Comparison of ENCODE assay signal across 8 mouse cellular contexts in the genomic region with DNA sequence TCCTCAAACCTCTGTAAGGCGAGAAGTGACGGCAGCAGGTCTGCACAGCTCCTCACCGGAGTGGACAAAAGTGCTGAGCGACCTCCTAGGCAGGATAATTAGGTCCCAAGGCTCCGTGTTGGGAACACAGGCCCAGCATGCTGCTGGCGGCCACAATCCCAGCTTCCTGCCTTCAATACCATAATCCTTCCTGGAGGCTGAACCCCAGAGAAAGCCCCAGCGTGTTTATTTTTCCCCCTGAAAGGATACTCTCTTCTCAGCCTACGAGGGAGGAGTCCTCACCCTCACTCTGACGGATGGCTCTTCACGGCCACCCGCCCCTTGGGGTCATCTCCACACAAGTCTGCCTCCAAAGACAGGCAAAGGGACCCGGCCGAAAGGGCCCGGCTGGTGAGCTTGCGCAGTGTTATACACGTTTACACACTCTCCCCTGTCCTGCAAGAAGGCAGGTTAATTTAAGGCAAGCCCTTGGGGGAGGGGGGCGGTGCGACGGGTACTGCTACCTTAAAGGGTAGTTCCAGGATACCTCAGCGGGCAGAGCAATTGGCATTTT.
DNase-seq lines count a peak whose midpoint lies in the region; ATAC-seq lines count a peak whose summit lies in the region.

No protein-coding gene starts in this region.

- DNase-seq in heart, adult 9 months (ENCODE audit: low spot score in 2 of 2) = no peak
- peak; percentile 43 for DNase-seq in embryonic facial prominence, embryonic 11.5 days (ENCODE audit: low spot score)
- DNase-seq in kidney, postnatal 10 days = peak; percentile 51
- DNase-seq in left cerebral cortex, postnatal 10 days (ENCODE audit: extremely low spot score in 1 of 2, low spot score in 2 of 2) = no peak
- no peak for DNase-seq in gastrocnemius, postnatal 14 days

- ATAC-seq in heart, embryonic 13.5 days (ENCODE audit: extremely low read depth, insufficient number of reproducible peaks, low FRiP score, low TSS enrichment) = no peak
- ATAC-seq in embryonic facial prominence, embryonic 11.5 days (replicated peaks; ENCODE audit: insufficient number of reproducible peaks, low FRiP score, low TSS enrichment, low read depth) = no peak
- peak; percentile 24 for ATAC-seq in midbrain, embryonic 12.5 days (ENCODE audit: low FRiP score, low read depth)
- no peak for ATAC-seq in frontal cortex, adult (ENCODE audit: low TSS enrichment)

- H3K27ac ChIP-seq in heart, embryonic 13.5 days (replicated peaks) = peak overlapping the region; percentile 57
- H3K27ac ChIP-seq in embryonic facial prominence, embryonic 11.5 days (replicated peaks; ENCODE audit: low read depth, low read length) = peak overlapping the region; percentile 47; the same call in 1 of the 2 replicates
- peak overlapping the region; percentile 91 for H3K27ac ChIP-seq in midbrain, embryonic 12.5 days (replicated peaks)

- H3K4me2 ChIP-seq in heart, embryonic 13.5 days = peak overlapping the region; percentile 87
- peak overlapping the region; percentile 88 for H3K4me2 ChIP-seq in embryonic facial prominence, embryonic 11.5 days (ENCODE audit: low read depth, low read length)
- H3K4me2 ChIP-seq in midbrain, embryonic 12.5 days (replicated peaks) = peak overlapping the region; percentile 85

- H3K36me3 ChIP-seq in heart, embryonic 13.5 days = peaks cover 7% of the 10 kb centered on the region
- H3K36me3 ChIP-seq in embryonic facial prominence, embryonic 11.5 days (replicated peaks; ENCODE audit: control insufficient read depth, insufficient read depth, low read depth, low read length) = no peaks in the 10 kb centered on the region; the same call in 1 of the 2 replicates
- no peaks in the 10 kb centered on the region for H3K36me3 ChIP-seq in midbrain, embryonic 12.5 days

- H3K9me3 ChIP-seq in heart, embryonic 13.5 days = no peaks in the 10 kb centered on the region
- H3K9me3 ChIP-seq in embryonic facial prominence, embryonic 11.5 days (replicated peaks; ENCODE audit: control insufficient read depth, low read length) = no peaks in the 10 kb centered on the region
- no peaks in the 10 kb centered on the region for H3K9me3 ChIP-seq in midbrain, embryonic 12.5 days

- H3K4me1 ChIP-seq in heart, embryonic 13.5 days = peaks cover 67% of the 10 kb centered on the region
- peaks cover 8% of the 10 kb centered on the region for H3K4me1 ChIP-seq in embryonic facial prominence, embryonic 11.5 days (ENCODE audit: control insufficient read depth, insufficient read depth, low read length)
- H3K4me1 ChIP-seq in midbrain, embryonic 12.5 days = peaks cover 79% of the 10 kb centered on the region

- intact Hi-C loops in left cerebral cortex, postnatal 10 days (cut with DNase I) = loop anchor here (5.0 to 10.0 kb wide), 4 partner anchors 92 to 509 kb away; no protein-coding TSS in a partner anchor
- intact Hi-C loops in gastrocnemius, postnatal 14 days (cut with DNase I; ENCODE audit: low total_unique reads) = no loop called here

- peak overlapping the region; percentile 88 for H3K9ac ChIP-seq in heart, embryonic 13.5 days
- peak overlapping the region; percentile 84 for H3K9ac ChIP-seq in embryonic facial prominence, embryonic 11.5 days (replicated peaks; ENCODE audit: low read length)
- H3K9ac ChIP-seq in midbrain, embryonic 12.5 days (replicated peaks) = peak overlapping the region; percentile 89

- H3K27me3 ChIP-seq in heart, embryonic 13.5 days (replicated peaks) = peaks cover 20% of the 10 kb centered on the region; the same call in 1 of the 2 replicates
- H3K27me3 ChIP-seq in embryonic facial prominence, embryonic 11.5 days (ENCODE audit: control insufficient read depth, insufficient read depth, low read length) = no peaks in the 10 kb centered on the region
- peaks cover 25% of the 10 kb centered on the region for H3K27me3 ChIP-seq in midbrain, embryonic 12.5 days

- peak overlapping the region; percentile 73 for H3K4me3 ChIP-seq in heart, embryonic 13.5 days
- peak overlapping the region; percentile 83 for H3K4me3 ChIP-seq in embryonic facial prominence, embryonic 11.5 days (ENCODE audit: low read depth, low read length)
- peak overlapping the region; percentile 86 for H3K4me3 ChIP-seq in midbrain, embryonic 12.5 days

- 16% methylated on average over 20 of the region's 20 CpGs for WGBS in heart, embryonic 13.5 days
- 2% methylated on average over 20 of the region's 20 CpGs for WGBS in embryonic facial prominence, embryonic 11.5 days
- WGBS in midbrain, embryonic 12.5 days = under 1% methylated on average over 20 of the region's 20 CpGs

Comparison
In these comparisons a context has a peak if more than half of its experiments do, and no peak if none do; other contexts are left out.
1. DNase-seq: peak in embryonic facial prominence, embryonic 11.5 days (single experiment) and kidney, postnatal 10 days (single experiment); none in heart, adult 9 months (0 of 2), left cerebral cortex, postnatal 10 days (0 of 2) and gastrocnemius, postnatal 14 days (single experiment).
2. Peak in every context shown above with its lines, with median percentiles within 50 percentile points of each other: H3K27ac ChIP-seq, H3K4me2 ChIP-seq, H3K4me3 ChIP-seq and H3K9ac ChIP-seq.